Mouse (Mus musculus): ENCODE data around the gene Bach2.

Gene Bach2

DNA sequence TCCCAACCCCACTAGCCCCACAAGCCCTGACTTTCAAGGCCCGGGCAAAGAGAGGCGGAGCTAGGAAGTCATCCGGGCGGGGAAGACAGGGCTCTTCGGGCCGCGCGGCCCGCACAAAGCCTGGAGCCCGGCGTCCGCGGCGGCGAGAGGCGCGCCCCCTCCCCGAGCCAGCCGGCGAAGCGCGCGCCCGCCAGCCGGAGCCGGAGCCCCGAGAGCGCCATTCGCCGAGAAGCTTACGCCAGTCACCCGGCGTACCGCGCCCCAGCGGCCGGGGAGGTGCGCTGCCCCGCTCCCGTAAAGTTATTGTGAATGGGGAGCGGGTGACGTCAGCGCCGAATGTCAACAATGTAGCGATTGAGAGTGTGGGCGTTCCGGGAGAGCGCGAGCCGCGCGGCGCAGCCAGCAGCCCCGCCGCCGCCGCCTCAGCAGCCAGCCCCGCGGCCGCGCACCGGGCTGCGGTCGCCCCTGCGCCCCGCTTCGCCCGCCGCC is at the start of gene Bach2:
Bach2 (plus strand) TSS at position 439 of the 489 bp plus-strand sequence.
- peak; percentile 65 for DNase-seq (ENCODE audit: extremely low read depth, insufficient read length, low spot score)

DNA sequence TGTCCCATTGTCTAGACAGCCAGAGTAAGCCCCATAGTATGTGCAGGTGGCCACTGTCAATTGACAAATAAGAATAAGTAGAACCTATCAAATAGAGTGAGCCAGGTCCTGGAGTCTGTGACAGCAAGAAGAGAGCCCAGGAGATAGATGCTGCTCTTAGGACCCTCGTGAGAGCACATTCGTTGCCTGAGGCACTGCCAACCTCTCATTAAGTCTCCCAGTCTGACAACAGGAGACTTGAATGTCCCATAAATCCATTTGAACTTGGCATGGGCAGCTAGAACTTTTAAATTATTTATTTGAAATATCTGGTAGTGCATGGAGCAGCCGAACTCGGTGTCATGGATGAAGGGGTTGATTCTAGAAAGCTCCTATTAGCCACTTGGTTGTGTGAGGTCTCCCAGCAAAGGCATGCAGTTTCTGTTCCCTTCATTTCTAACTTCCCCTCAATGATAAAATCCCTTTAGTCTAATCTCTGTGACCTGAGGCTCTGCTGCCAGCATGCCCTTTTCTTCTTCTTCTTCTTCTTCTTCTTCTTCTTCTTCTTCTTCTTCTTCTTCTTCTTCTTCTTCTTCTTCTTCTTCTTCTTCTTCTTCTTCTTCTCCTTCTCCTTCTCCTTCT is 49.1 kb upstream of the Bach2 start:
- no peak for DNase-seq (ENCODE audit: extremely low read depth, insufficient read length, low spot score)

DNA sequence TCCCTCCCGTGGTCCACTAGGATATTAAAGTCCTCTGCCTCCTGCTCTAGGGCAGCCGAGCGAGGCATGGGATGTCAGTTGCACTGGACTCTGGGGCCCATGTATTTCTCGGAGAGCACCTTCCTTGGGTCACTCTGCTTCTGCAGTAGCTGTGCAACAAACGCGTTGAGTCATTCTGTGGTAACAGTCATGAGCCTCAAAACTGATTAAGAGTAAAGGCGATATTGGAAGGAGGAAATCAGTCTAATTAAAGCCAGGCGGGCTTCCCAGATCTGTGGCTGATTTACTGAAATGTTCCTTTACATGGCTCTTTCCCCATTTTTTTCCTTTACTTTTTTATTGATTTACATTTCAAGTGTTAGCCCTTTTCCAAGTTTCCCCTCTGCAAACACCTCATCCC is 48.1 kb upstream of the Bach2 start:
- no peak for DNase-seq (ENCODE audit: extremely low read depth, insufficient read length, low spot score)

DNA sequence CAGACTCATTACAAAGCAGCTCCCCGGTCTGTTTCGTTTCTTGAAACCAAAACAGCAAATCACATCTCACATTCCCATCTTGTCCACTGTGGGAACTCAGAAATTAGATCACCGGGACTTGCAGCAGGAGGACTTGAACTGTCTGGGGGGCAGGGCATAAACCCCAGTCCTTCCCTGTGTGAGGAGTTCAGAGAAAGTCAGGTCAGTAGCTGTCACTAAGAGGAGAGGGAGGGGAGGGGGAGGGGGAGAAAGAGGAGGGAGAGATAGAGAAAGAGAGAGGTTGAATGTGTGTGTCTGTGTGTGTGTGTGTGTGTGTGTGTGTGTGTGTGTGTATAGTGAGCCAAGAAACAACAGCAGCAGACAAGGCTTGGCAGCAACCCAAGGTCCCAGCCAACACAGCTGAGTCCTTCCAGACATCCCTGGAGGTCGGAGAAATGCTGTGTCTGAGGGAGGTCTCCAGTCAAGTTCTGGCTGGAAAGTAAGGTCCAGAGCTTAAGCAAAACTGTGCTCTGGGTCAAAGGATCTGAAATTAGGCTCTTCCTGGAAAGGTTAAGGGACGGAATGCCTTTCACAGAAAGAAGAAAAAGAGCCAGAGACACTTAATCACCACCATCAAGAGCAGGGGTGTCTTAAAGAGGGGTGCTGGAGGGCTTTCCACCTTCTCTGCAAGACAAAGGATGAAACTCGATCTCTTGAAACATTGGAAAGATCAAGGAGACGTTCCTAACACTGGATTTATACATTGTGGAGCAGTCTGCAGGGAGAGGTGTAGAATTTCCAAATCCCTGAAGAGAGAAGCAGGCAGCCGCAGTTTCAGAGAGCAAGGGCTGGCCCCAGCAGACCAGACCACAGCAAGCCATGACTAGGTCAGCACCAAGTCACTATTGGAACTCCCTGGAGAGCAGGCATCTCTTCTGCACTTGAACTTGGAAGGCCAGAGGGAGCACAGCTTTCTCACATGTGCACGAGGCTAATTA is 42.4 kb upstream of the Bach2 start:
- peak; percentile 52 for DNase-seq (ENCODE audit: extremely low read depth, insufficient read length, low spot score)

DNA sequence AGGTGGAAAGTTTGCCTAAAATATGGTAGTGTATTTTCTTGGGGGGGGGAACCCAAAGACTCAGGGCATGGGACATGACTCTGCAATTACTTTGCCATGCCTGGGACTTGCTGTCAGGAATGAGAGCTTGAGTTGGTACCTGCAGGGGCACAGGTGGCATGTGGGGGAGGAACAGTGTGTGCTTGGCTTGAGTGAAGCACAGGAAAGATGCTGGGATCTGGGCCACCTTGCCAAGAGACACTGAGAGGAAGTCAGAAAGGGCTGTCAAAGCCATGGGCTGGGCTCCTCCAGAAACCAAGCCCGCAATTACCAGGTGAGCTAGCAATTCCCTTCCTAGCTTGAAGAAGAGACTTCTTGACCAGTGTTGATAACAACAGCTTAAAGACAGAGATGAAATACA is 40.6 kb upstream of the Bach2 start:
- DNase-seq (ENCODE audit: extremely low read depth, insufficient read length, low spot score) = no peak

DNA sequence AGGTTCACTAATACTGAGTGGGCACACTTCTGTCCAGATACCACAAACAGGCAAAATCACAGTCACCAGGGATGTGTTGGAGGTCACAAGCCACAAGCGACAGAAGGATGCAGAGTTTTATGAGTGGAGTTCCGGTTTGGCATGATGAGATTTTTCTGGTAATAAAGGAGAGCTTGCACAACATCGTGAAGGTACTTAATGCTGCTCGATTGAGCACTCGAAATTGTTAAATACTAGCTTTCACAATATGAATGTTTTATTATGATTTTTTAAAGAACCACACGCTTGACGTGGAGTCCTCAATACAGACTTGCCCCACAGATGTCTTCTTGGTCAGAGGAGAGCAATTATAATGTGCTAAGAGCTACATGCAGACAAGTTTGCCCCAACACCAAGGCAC is 40.0 kb upstream of the Bach2 start:
- DNase-seq (ENCODE audit: extremely low read depth, insufficient read length, low spot score) = no peak

DNA sequence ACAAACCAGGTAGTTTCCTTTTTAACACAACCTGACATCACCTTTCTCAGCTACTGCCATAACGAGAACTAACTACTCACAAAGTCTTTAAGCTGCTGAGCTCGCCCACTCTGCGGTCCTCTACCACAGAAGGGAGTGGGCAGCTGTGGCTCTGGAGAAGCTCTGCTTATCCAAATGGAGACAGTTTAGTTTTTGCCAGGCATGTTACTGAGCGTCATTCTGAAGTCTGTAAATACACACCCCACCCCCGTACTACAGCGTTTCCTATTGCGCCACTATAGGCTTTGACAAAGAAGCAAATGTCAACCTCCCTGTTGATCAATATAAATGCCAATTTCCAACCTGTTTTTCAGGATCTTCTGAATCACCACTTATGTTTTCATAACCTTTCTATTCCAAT is 39.4 kb upstream of the Bach2 start:
- DNase-seq (ENCODE audit: extremely low read depth, insufficient read length, low spot score) = no peak

DNA sequence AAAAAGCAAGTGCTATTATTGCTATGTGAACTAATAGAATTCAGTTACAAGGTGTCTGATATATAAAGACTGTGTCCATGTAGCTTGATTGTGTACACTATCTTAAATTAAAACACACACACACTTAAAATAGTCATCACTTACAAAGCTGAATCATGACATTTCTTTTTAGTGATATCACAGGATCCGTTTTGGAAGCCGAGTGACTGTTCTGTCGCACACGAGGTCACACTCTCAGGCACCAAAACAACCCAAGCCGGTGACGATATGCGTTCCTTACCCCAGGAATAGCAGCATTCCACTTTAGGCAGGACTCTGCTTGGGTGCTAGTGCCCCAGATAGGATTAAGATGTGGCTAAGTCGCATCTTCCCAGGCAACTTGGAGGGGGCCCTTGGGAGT is 37.5 kb upstream of the Bach2 start:
- no peak for DNase-seq (ENCODE audit: extremely low read depth, insufficient read length, low spot score)

DNA sequence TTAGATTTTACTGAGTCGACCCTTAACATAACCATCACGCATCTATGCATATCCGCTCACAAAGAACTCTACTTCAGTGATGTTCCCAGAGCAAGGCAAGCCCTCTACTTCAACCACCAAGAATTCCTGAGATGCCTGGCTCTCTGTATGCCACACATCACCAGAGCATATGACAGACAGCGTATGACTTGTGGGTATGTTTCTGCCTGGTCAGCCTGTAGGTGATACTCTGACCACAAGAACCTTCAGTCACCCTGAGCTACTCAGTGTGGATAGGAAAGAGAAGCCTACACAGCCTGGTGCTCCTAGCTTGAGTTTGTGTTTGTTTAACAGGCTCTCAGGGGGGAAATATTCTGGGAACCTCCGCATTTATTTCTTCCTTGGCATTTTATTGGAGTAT is 36.2 kb upstream of the Bach2 start:
- DNase-seq (ENCODE audit: extremely low read depth, insufficient read length, low spot score) = no peak

DNA sequence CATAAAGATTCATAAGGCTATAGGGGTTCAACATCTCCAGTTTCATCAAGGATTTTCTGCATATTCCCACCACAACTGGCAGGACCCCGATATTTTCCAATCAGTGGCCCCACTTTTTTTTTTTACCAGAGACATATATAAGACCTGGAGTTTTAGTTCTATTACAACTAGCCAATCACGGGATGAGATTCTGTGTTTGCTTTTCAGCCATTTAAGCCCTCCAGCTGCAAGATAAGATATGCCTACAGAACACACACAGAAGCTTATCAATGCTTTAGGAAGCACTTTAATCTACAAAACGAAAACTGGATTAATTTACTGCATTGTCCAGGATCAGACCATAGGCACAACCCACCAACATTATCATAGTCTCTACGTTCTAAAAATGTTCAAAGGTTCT is 33.8 kb upstream of the Bach2 start:
- no peak for DNase-seq (ENCODE audit: extremely low read depth, insufficient read length, low spot score)

DNA sequence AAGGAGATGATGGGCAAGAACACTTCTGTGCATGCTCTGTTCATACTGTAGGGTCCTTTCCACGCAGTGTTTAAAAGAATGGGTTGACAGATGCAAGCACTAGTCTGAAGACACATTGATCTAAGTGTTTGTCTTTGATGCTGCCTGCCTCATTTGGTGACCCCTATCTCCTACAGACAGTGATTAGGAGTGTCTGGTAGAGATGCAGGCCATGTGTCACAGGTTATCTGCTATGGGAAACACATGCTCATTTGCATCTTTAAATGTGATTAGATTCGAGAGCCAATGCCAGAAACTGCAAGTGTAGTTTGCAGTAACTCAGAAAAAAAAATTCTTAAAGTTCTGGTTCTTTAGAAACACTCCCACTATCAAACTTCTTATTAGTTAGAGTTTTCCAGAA is 32.8 kb upstream of the Bach2 start:
- no peak for DNase-seq (ENCODE audit: extremely low read depth, insufficient read length, low spot score)

DNA sequence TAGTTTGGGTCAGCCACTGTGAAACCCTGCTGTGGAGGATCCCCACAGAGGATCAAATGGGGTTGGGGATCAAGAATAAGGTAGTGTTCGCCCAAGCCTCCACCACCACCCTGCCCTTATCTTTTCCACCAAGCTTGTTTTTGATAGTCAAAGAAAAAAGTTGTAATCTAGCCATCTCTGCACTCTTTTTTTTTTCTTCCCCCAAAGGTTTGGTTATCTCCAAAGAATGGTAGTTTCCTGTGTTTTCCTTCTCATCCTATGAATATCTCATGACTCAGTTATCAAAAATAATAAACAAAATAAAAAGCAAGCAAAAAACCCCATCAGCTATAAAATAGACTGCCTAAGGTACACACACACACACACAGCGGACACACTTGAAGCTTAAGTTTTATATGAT is 28.6 kb upstream of the Bach2 start:
- no peak for DNase-seq (ENCODE audit: extremely low read depth, insufficient read length, low spot score)

DNA sequence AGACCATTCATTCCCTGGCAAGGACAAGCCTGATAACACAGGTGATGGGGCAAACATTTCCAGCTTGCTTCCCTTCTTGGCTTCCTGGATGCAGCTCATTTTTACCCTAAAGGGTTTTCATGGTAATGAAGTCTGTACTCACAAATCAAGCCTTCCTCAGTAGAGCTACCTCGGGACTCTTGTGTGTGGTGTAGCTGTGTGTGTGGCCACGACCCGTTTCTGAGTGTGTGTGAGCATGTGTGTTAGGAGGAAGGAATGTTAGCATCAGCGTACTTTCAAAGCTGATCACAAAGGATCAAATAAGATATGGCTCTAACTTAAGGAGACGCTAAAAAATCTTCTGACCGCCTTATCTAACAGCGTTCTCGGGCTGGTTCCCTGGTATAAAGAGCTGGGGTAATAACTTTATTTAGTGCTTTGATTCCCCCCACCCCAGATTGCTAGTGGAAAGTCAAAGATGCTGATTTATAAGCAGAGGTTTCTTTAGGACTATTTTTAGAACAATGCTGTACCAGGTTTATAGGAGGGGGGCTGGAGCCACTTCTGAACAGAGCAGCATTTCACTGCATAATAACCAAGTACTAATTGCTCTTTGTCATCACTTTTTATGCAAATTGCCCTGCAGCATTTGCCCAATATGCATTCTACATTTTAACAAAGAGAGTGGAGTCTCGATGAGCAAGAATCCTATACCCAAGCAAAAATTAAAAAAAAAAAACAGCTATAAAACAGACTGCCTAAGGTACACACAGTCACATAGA is 28.0 kb upstream of the Bach2 start:
- no peak for DNase-seq (ENCODE audit: extremely low read depth, insufficient read length, low spot score)

DNA sequence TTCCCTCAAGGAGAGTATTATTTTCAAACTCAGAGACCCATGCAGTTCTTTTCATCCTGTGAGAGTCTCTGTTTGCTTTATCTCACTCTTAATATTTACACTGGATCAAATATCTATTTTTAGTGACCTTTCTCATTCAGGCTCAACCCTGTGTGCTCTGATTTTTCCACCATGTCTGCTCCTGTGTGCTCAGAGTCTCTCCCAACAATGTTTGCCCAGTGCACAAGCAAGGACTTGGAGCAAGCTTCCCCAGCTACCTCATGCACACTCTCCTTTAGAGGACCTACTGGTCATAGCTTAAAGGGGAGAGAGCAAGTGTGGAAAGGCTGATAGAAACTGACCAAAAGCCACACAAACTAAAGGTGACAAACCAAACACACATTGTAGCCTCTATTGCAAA is 26.0 kb upstream of the Bach2 start:
- DNase-seq (ENCODE audit: extremely low read depth, insufficient read length, low spot score) = no peak

DNA sequence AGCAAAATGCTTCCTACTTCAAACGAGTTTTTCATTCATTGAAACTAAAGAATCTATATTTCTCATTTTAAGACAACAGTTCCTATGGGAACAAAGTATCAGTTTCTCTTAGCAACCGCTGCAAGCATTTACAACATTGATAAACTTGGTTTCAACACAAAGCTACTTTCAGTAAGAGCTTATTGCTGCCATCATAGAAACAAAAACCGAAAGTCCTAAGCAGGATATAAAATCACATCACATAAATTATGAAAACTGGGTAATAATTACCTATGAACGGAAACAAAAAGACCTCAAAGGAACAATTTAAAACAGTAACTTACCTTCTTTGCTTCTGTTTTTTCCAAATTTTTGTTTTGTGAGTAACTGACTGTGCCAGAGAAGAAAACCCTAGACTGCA is 22.1 kb upstream of the Bach2 start:
- no peak for DNase-seq (ENCODE audit: extremely low read depth, insufficient read length, low spot score)

DNA sequence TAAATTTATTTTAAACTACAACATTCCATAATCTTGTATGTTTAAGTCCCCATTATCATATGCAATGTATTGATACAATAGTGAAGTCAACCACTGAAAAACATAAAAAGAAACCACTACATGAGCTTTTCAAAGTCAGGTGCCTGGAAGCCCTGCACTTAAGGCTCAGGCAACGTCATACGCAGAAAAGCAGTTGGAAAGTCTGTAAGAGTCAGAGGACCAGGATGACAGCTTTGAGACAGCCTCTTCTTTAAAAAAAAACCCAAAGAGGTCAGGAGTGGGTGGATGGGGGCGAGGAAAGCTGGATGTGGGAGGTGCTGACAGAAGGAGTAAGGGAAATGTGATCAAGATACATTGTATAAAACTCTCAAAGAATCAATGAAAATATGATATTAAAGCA is 21.6 kb upstream of the Bach2 start:
- no peak for DNase-seq (ENCODE audit: extremely low read depth, insufficient read length, low spot score)

DNA sequence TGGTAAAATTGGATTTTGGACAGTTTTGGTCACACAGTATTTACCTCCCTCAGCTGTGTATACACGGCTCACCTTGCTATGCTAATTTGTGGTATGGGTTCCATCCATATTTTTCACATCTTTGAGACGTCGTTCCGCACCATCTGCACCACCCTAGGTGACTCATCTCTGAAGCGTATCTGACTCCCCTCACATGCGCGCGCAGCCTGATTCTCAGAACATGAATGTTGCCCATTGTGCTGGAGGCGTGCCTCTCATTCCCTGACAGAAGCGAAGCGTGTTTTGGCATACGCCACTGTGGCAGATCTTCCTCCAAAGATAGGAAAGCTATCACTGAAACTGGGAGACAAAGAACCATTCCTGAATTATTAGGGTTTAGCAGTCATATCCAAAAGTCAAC is 21.0 kb upstream of the Bach2 start:
- DNase-seq (ENCODE audit: extremely low read depth, insufficient read length, low spot score) = no peak

DNA sequence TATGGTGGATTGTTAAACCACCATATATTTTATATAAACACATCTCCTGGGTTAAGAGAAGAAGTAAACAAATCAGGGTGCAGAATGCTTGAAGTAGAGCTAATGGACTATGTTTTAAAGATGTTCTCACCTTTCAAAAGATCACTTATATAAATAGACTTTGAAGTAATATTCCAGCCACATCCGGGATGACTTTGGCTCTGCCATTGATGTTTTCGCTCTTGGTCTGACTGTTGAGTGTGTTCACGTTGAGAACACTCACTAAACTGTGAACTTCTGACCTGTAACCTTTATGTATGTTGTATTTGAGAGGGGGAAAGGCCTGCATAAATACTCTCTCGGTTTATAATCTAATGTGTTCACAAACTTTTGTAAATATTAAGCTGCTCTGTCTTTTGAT is 20.2 kb upstream of the Bach2 start:
- DNase-seq (ENCODE audit: extremely low read depth, insufficient read length, low spot score) = no peak

DNA sequence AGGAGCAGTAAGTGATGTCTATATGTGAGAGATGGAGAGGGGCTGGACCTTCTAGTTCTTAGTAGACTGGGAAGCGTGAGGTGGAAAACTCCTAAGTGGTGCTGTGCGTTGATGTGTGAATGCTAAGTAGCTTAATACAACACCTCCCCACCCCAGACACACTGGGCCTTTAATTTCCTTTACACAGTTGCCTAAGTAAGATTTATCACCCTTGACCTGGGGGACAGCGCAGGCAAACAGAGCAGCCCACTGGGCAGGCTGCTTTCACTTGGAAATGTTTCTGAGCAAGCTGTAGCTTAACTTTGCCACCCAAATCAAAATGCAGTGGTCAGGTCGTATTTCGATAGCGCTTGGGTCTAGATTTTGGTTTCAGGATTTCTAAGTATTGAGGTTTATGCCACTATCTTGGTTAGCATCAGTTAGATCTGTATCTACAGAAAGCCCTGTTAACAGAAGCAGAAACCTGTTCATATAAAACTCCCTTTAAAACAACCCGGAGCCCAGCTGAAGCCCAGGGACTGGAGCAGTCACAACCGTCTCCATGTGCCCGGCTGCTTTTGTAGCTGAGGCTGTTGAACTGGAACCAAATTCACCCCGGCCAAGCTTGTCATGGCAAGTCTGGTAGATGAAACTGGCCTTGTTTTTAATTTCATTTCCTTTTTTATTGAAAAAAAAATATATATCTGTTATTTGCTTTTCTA is 19.0 kb upstream of the Bach2 start:
- no peak for DNase-seq (ENCODE audit: extremely low read depth, insufficient read length, low spot score)

DNA sequence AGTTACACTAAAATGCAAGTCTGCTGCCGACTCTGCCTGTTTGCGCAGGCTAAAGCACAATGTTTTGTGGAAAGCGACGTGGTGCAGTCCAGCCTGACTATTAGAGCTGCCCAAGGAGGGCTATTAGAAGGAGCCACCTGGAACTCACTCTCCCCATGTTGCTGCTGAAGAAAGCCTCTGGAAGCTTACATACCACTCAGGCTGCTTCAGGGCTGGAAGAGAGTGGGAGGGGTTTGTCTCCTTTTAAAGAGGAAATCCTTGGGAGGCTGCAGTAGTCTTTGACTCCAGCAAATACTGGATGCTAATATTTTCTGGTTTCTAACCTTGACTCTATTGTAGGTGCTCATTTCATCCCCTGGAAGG is 18.5 kb upstream of the Bach2 start:
- no peak for DNase-seq (ENCODE audit: extremely low read depth, insufficient read length, low spot score)

DNA sequence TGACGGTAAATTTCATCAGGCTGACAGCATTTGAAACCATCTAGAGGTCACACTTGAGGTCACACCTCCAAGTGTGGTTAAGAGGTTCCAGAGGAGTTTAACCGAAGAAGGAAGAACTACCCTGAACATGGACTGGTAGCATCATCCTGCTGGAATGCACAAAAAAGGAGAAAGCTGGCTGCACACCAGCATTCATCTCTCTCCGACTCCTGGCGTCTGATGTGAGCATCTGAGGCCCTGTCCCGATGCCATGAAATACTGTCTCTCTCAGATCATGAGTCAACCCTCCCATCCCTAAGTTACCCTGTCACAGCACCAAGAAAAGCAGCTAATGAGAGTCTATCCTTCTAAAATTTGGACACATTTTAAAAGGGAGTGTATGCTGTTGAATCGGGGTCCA is 17.6 kb upstream of the Bach2 start:
- DNase-seq (ENCODE audit: extremely low read depth, insufficient read length, low spot score) = peak; percentile 73
